Mouse (Mus musculus): ENCODE data around the gene Pxn.

Gene Pxn

DNA sequence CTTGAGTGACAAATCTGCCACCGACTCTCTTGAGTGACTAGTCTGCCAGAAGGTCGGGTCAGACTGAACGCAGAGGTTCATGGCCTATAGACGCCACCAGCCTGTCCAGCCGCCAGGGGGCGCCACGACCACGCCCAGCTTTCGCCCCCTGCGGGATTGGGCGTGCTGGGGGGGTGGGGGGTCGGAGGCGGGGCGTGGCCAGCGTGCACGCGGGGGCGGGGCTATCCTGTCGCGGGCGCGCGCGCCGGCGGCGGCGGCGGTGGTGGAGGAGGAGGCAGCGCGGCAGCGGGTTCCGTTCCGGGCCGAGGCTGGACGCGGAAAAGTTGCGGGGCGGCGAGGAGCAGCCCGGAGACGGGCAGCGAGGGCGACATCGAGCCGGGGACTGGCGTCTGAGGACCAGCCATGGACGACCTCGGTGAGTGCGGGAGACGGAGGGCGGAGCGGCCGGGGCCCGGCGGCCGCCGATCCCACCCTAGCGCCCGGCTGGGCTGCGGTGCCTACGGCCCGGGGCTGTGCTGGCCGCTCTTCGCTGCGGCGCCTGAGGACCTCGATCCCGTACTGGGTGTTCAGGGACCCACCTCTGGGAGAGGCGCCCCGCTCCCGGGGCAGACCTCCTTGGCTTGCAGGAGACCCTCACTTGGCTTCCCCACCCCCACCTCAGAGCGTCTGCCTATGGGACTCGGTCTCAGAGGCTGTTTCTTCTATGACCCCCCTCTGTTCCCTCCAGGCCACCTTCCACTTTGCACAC, at the start of gene Pxn:
Pxn (plus strand) TSS at position 223 of the 748 bp plus-strand sequence.
- DNase-seq, result peak; percentile 97 to 98

DNA sequence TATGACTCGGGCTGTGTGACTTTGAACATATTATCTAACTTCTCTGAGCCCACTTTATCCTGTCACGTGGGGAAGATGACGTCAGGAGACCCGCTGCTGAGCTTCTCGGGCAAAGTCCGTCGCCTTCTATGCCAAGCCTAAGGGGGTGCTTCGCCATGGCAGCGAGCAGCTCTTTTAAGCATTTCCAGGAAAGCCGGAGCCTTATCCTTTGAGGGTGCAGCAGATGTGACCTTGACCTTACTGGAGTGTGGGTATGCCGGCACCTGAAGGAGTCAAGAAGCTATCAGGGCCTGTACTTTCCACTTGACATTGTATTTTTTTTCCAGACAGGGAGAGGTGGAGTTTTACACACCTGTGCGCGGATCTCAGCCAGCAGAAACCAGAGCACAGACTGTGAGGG, 47.6 kb upstream of the Pxn start:
- no peak for DNase-seq

DNA sequence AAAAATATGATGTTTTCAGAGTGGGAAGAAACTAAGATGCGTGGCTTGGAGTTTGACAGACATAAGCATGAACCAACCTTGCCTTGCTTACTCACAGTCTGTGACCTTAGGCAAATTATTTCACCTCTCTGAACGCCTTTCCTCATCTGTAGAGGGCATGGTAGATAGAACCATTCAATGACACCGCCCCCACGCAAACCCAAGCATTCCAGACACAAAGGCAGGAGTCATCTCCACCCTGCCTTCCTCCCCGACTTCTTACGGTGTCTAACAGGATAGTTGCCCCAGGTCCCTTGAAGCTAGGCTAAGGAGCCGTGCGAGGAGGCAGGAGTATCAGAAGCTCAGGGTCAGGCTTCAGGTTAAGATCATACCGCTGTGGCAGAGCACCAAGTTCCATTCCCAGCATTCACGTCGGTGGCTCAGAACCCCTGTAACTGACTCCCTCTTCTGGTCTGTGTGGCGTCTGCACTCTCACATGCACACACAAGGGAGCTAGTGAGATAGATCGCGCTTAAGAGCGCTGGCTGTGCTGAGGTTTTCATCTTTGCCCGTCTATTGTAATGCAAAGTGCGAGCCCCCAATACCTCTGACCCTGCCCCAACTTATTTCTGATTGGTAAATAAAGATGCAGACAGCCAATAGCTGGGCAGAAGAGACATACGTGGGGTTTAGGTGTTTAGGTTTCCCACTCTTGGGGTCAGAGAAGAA, 41.9 kb upstream of the Pxn start:
- no peak for DNase-seq

GRCm38 (mm10) chr5:115465642-115466420, 40.6 kb upstream of the Pxn start, which contains the start of gene Pla2g1b:
Pla2g1b (plus strand) TSS chr5:115466262.
- DNase-seq, result no peak

- no peak for DNase-seq
These were observed 36.7 kb upstream of the Pxn start for GRCm38 (mm10) chr5:115469791-115470190.

DNA sequence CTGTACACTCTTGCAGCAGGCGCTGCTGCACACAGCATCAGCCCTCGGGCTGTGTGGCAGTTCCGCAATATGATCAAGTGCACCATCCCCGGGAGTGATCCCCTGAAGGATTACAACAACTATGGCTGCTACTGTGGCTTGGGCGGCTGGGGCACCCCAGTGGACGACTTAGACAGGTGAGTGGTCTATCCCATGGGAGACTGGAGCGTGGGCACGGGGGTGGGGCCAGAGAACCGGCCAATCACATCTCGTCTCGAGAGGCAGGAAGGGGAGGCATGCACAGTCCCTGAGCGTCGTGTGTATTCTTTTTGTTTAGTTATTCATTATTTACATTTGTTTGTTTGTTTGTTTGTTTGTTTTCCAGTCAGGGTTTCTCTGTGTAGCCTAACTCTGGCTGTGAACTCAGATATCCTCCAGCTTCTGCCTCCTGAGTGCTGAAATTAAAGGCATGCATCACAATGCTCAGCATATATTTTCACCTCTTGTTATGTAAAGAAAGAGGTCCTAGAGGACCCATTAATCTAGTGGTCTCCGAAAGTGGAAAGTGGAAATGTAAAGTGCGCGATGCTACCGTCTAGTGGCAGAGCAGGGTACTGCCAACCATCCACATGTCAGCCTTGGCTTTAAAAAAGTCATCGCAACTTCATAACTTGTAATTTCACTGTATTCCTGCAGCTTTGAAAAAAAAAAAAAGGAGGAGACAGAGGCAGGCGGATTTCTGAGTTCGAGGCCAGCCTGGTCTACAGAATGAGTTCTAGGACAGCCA, 35.5 kb upstream of the Pxn start:
- DNase-seq, result peak; percentile 74 to 77

GRCm38 (mm10) chr5:115473191-115473590, 33.3 kb upstream of the Pxn start:
- DNase-seq, result no peak

DNA sequence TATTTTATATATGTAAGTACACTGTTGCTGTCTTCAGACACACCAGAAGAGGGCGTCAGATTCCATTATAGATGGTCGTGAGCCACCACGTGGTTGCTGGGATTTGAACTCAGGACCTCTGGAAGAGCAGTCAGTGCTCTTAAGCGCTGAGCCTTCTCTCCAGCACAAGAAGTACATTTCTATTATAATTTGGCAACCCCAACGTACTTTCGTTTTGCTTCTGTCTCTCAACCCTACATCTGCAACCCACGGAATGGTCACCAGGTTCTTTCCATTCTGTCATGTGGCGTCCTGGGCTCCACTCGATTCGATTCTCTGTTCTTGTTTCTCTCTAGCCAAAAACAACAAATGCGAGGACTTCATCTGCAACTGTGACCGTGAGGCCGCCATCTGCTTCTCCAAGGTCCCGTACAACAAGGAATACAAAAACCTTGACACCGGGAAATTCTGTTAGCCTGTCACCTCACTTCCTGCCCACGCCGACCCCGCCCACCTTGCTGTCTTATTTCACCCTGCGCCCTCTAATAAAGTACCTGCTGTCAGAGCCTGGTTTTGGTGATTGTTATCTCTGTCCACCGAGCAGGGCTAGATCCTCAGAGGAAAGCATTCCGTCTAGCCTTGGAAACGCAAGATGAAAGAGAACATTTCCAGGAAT, 32.2 kb upstream of the Pxn start:
- DNase-seq, result no peak

- DNase-seq, result peak; percentile 67 to 72
These were observed 31.0 kb upstream of the Pxn start for GRCm38 (mm10) chr5:115475337-115476106.

DNA sequence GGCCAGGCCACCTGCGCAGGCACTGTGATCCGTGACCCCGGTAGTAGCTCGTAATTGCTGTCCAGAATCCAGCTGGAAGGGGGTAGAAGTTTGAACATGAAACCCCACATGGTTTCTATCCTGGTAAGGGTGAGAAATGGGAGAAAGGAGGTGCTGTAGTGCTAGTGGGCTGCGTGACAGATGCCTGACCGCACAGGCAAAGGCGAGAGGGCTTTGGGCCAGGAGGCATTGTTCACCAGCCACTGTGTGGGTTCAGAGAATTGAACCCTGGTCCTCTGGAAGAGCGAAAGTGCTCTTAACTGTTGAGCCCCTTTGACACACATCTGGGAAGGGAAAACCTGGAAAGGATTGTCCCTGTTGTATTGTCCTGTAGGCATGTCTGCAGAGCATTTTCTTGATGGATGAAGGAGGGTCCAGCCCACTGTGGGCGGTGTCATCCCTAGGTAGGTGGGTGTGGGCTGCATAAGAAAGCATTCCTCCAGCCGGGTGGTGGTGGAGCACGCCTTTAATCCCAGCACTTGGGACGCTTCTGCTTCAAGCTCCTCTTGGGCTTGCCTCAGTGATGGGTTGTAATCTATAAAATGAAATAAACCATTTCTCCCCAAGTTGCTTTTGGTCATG, 30.3 kb upstream of the Pxn start:
- DNase-seq, result no peak

DNA sequence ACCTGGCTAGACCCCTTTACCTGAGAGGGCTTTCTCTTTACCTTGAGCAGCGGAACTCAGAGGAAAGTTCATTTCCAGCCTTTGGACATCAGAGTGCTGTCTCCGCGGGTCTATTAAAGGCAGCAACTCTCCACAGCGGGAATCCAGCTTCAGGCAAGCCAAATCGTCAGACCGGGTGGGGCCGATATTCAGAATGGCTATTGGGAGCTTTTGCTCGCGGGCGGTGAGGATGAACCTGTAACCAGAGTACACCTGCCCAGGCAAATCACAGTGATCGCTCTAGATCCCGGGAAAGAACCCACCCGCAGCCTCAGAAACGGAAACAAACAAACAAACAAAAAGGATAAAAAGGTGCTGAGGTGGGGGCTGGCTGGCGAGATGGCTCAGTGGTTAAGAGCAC, 26.9 kb upstream of the Pxn start:
- DNase-seq, result no peak

GRCm38 (mm10) chr5:115480101-115480500, 26.4 kb upstream of the Pxn start:
- no peak for DNase-seq

DNA sequence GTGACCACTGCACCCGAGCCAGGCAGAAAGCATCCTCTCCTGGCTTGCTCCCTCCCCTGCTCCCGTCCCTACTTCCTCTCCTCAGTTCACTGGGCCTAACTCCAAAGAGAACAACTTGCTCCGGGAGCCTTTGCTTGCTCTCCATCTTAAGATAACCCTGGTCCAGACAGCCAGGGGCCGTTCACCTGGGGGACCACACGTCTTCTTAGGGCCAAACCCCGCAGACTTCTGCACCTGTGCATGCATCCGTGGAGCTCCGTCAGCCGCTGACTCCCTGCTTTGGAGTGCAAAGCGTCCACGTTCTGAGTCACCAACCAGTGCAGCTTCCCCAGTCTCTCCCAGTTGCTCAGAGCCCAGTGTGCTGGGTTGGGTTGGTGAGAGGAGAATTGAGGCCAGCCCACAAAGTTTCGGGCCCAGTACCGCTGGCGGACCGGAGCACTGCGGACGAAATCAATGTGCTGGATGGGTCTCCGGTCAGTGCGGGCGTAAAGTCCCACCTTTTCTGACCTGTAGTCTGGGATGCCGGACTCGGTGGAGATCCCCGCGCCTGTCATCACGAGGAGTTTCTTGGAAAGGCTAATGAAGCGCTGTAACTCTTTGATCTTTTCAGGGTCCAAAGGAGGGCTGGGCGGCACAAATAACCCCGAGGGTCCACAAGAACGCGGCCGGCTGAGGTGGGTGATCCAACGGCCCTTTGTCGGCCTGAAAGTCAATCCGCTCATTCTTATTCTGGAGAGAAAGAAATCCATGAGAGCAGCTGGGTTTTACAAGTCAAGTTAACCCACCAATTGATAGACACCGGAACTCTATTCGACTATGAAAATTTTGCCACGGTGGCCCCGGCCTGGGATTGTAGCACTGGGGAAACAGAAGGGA, 23.8 kb upstream of the Pxn start:
- no peak for DNase-seq

- DNase-seq, result no peak
These were observed 23.1 kb upstream of the Pxn start for GRCm38 (mm10) chr5:115483385-115483784.

- peak; percentile 81 to 89 for DNase-seq
These were observed 22.2 kb upstream of the Pxn start, which contains the start of gene Sirt4 for GRCm38 (mm10) chr5:115483947-115484920. Sirt4 (minus strand) TSS chr5:115484725.

GRCm38 (mm10) chr5:115484996-115485395, 21.5 kb upstream of the Pxn start:
- DNase-seq, result no peak

- DNase-seq, result no peak
These were observed 20.8 kb upstream of the Pxn start for GRCm38 (mm10) chr5:115485489-115486205.

- no peak for DNase-seq
These were observed 19.8 kb upstream of the Pxn start for GRCm38 (mm10) chr5:115486726-115487125.

Data from cerebellum, postnatal 14 days (tissue).